Mouse (Mus musculus) hindbrain, postnatal 0 days (tissue): ENCODE data around the gene Rrp15. TPM values are rescaled to one million over a fixed set of nuclear protein-coding genes. Genes with fewer than 3 reads are reported as not detected.

Source experiments
- ATAC-seq: fragments of 200-750 bp; cut with Nextera tagmentation; 2 replicates; pipeline ENCODE4 v1.8.0; 2017; ENCODE audit warnings: mild to moderate bottlenecking, moderate TSS enrichment, moderate library complexity
- DNase-seq: peaks from one replicate; pipeline ENCODE4 v3.0.0-alpha.2; 2015; ENCODE audit warnings: low spot score
- H3K27ac ChIP-seq: fragments of 300-500 bp; sonication (generic); 2 replicates; pipeline ENCODE4 v1.5.1; 2014; ENCODE audit warnings: mild to moderate bottlenecking
- H3K27me3 ChIP-seq: fragments of 300-500 bp; sonication (generic); 2 replicates; pipeline ENCODE4 v1.6.1; 2014; ENCODE audit warnings: low read length, mixed read lengths; ENCODE audit not compliant: insufficient read depth
- H3K36me3 ChIP-seq: fragments of 300-500 bp; sonication (generic); 2 replicates; pipeline ENCODE4 v1.6.1; 2014; ENCODE audit warnings: low read length, mixed read lengths; ENCODE audit not compliant: insufficient read depth
- H3K4me1 ChIP-seq: fragments of 300-500 bp; sonication (generic); 2 replicates; pipeline ENCODE4 v1.6.1; 2014; ENCODE audit warnings: antibody characterized with exemption, low read length, mixed read lengths; ENCODE audit not compliant: insufficient read depth
- H3K4me2 ChIP-seq: fragments of 300-500 bp; sonication (generic); 2 replicates; pipeline ENCODE4 v1.6.1; 2014; ENCODE audit warnings: low read depth, mild to moderate bottlenecking, low read length, moderate library complexity, mixed read lengths
- H3K4me3 ChIP-seq: fragments of 300-500 bp; sonication (generic); 2 replicates; pipeline ENCODE4 v1.5.1; 2014; ENCODE audit warnings: low read length
- H3K9ac ChIP-seq: fragments of 300-500 bp; sonication (generic); replicated peaks from 2 replicates; pipeline ENCODE4 v1.6.1; 2014; ENCODE audit warnings: mild to moderate bottlenecking, low read length, moderate library complexity, mixed read lengths
- H3K9me3 ChIP-seq: fragments of 300-500 bp; sonication (generic); 2 replicates; pipeline ENCODE4 v1.6.1; 2016; ENCODE audit warnings: low read length, mixed read lengths
- CTCF ChIP-seq: IDR thresholded peaks from 2 replicates; pipeline ENCODE4 v1.5.1; 2016; ENCODE audit warnings: antibody characterized with exemption, control low read depth, low read depth
- WGBS: fragments of 180-500 bp; shearing (Covaris S2); extraction: QIAGEN DNeasy Blood & Tissue Kit; methylation state at CpG from one replicate; pipeline ENCODE4 v1.1.7; 2014; 5-methylcytosine and 5-hydroxymethylcytosine counted together
- polyA plus RNA-seq: library from polyadenylated mRNA; unstranded; fragments of >200 nt; fragmentation: Nextera tagmentation; extraction: Ambion mirVana; gene quantifications from 2 replicates; pipeline ENCODE4 v1.2.1, GENCODE M21; 2015
- total RNA-seq: library from RNA; depleted of rRNA; stranded (reverse); fragments of >200 nt; gene quantifications from 2 replicates; pipeline ENCODE4 v1.2.3, GENCODE M21; 2014; rRNA removed

Gene Rrp15
- total and polyA plus RNA-seq, 2 experiments from 2014 or later = 5.4 to 22.8 TPM

DNA sequence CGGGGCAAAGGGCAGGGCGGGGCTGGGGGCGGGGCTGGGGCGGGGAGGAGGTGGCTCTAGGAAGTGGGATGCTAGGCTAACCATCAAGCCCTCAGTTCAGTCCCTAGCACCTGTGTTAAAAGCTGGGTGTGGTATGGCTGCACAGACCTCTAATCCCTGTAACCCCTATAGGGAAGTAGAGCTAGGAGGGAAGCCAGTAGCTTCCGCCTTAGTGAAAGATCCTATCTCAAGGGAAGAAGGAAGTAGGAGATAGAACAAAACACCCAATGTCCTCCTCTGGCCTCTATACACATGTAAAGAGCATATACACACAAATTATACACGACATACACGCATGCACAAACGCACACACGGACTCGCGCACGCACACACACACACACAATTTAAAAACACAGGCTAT, 71.5 kb downstream of the Rrp15 start:
- no peaks in the 10 kb centered on the region for H3K9me3 ChIP-seq
- 92% methylated on average over 12 of the region's 12 CpGs for WGBS

DNA sequence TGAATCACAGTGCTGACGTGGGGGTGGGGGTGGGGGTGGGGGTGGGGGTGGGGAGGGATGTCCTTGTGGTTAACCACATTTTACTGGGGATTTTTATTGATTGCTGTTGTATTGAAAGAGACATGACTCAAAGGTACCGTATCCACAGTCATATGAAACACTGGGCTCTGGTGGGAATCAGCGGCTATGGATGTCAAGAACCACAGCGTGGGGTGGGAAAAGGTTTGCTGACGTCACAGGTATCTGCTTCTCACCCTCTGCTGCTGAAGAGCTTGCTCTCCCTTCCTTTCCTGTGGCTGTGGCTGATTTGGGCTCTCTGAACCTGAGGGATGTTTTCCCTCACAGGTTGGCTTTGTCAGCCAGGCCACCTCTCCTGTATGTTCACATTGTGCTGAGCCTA, 73.0 kb downstream of the Rrp15 start:
- no peaks in the 10 kb centered on the region for H3K36me3 ChIP-seq
- no peak overlapping the region for H3K4me3 ChIP-seq
- DNase-seq = no peak
- H3K4me2 ChIP-seq = no peak overlapping the region
- H3K4me1 ChIP-seq = peaks cover 9% of the 10 kb centered on the region; the same call in 1 of the 2 replicates
- WGBS = 53% methylated on average over 5 of the region's 5 CpGs
- no peak overlapping the region for H3K9ac ChIP-seq
- ATAC-seq = no peak
- TF ChIP-seq CTCF = no peak
- no peaks in the 10 kb centered on the region for H3K27me3 ChIP-seq
- no peaks in the 10 kb centered on the region for H3K9me3 ChIP-seq
- H3K27ac ChIP-seq = no peak overlapping the region

More for the DNA sequence above, 71.5 kb downstream of the Rrp15 start:
- Histone ChIP-seq H3K4me1 (peaks cover 12% of the 10 kb centered on the region; the same call in 1 of the 2 replicates), H3K9ac (no peak overlapping the region), H3K4me2 (no peak overlapping the region), H3K27me3 (no peaks in the 10 kb centered on the region), H3K27ac (no peak overlapping the region), H3K36me3 (no peaks in the 10 kb centered on the region), H3K4me3 (no peak overlapping the region)
- no peak for TF ChIP-seq CTCF
- ATAC-seq (no peak), DNase-seq (no peak)

DNA sequence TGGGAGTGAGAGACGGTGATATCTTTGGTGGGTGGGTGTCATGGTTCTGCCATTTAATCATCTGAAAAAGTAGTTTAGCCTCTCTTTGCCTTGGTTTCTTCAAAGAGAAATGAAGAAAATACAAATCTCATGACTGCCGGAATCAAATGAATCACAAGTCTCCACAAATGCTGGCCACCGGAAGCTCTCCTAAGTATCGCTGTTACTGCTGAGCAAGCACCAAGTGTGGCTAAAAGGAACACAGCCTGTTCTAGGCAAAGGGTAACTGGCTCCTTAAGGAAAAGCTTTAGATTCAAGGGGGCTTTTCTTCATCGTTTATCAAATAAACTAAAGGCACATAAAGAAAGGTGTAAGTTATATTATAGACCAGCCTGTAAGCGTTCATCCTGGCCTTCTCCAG, 73.9 kb downstream of the Rrp15 start:
- no peaks in the 10 kb centered on the region for H3K9me3 ChIP-seq
- no peak overlapping the region for H3K4me2 ChIP-seq
- H3K27me3 ChIP-seq = no peaks in the 10 kb centered on the region
- H3K4me1 ChIP-seq = peaks cover 9% of the 10 kb centered on the region; the same call in 1 of the 2 replicates
- 75% methylated on average over 6 of the region's 6 CpGs for WGBS
- TF ChIP-seq CTCF = no peak
- no peaks in the 10 kb centered on the region for H3K36me3 ChIP-seq
- H3K4me3 ChIP-seq = no peak overlapping the region
- no peak for DNase-seq
- no peak for ATAC-seq
- no peak overlapping the region for H3K9ac ChIP-seq
- H3K27ac ChIP-seq = no peak overlapping the region

DNA sequence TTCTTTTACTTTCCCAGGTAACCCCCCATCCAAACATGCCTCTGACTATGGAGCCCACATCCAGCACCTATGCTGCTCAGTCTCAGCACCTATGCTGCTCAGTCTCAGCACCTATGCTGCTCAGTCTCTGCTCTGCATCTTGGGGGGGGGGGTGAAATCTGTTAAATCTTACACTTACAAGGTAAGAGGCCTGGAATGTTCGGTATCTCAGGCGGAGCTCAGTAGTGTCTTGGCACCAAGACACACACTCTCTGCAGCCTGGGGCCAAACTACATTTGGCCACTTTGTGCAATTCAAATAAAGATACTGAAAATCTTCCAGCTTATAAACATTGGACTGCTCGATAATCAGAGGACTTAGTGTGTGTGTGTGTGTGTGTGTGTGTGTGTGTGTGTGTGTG, 74.5 kb downstream of the Rrp15 start:
- no peak for DNase-seq
- Histone ChIP-seq H3K4me2 (no peak overlapping the region), H3K4me3 (no peak overlapping the region), H3K27me3 (no peaks in the 10 kb centered on the region), H3K4me1 (peaks cover 9% of the 10 kb centered on the region; the same call in 1 of the 2 replicates), H3K9ac (no peak overlapping the region), H3K9me3 (no peaks in the 10 kb centered on the region), H3K27ac (no peak overlapping the region), H3K36me3 (no peaks in the 10 kb centered on the region)
- no peak for TF ChIP-seq CTCF
- 85% methylated on average over 3 of the region's 3 CpGs for WGBS
- no peak for ATAC-seq

DNA sequence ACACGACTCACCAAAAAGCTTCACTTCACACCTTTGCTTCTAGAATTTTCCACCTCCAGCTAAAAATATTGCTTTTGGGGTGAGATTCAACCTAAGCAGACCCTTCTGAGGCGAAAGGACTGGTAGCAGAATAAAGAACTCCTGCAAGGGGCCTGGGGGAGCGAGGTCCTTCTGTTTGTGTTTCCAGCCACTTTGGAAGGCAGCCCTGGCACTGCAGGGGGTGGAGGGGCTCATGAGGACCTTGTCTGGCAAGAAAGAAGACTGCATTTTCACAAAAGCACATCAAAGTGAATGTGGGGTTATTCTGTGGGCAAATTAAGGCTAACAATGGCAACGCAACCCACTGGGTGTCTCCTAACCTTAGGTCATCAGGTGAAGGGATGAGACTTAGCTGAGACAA, 76.0 kb downstream of the Rrp15 start:
- no peak overlapping the region for H3K27ac ChIP-seq
- H3K4me1 ChIP-seq = peaks cover 9% of the 10 kb centered on the region; the same call in 1 of the 2 replicates
- H3K27me3 ChIP-seq = no peaks in the 10 kb centered on the region
- no peak overlapping the region for H3K9ac ChIP-seq
- H3K36me3 ChIP-seq = no peaks in the 10 kb centered on the region
- 39% methylated on average over 4 of the region's 4 CpGs for WGBS
- DNase-seq (peak; percentile 19), ATAC-seq (no peak)
- no peak overlapping the region for H3K4me2 ChIP-seq
- no peaks in the 10 kb centered on the region for H3K9me3 ChIP-seq
- no peak for TF ChIP-seq CTCF
- H3K4me3 ChIP-seq = no peak overlapping the region

Other genes with a start within 250 kb of the Rrp15 start
- 12.2 and 13.1 TPM in 2 replicates for gene Tgfb2, start 43.4 kb downstream of the Rrp15 start, total RNA-seq
- 30.6 TPM in 2 replicates for gene Tgfb2, start 43.4 kb downstream of the Rrp15 start, polyA plus RNA-seq
- gene D1Pas1, start 218.1 kb upstream of the Rrp15 start, total RNA-seq = not detected in 2 replicates
- 0.14 TPM in 1 of 2 replicates, not detected in the other for gene D1Pas1, start 218.1 kb upstream of the Rrp15 start, polyA plus RNA-seq